Comparison of ENCODE assay signal across 1 mouse cellular context in genomic region chr8:70869601-70870041, GRCm38 (mm10).
TF ChIP-seq lines count a peak whose summit lies in the region.

No protein-coding gene starts in this region.

TF ChIP-seq in CH12.LX, 34 proteins besides CTCF, POLR2A, EP300 and RAD21:
- TF ChIP-seq SMC3 (IDR thresholded peaks at IDR 0.05; ENCODE audit: low read depth, low read length), result peak; percentile 90
- no peak for TF ChIP-seq JUN (IDR thresholded peaks at IDR 0.05; ENCODE audit: insufficient read depth, low read depth, low read length)
- no peak for TF ChIP-seq UBTF (IDR thresholded peaks at IDR 0.05; ENCODE audit: low read depth, low read length)
- no peak; the same call in 1 of the 2 replicates for TF ChIP-seq TCF12 (IDR thresholded peaks at IDR 0.05; ENCODE audit: low read depth, low read length)
- TF ChIP-seq ZC3H11A (IDR thresholded peaks at IDR 0.05; ENCODE audit: low read depth, low read length), result peak; percentile 48; the same call in 1 of the 2 replicates
- TF ChIP-seq TBP (conservative IDR thresholded peaks at IDR 0.05; ENCODE audit: low read depth, low read length), result no peak
- peak; percentile 9; the same call in 1 of the 2 replicates for TF ChIP-seq ELF1 (IDR thresholded peaks at IDR 0.05; ENCODE audit: low read depth, low read length)
- TF ChIP-seq IRF4 (IDR thresholded peaks at IDR 0.05; ENCODE audit: low read depth, low read length), result no peak
